Mouse (Mus musculus): Measurements from ENCODE around the gene Ppp4r2. TPM values are rescaled to one million over a fixed set of nuclear protein-coding genes. Genes with fewer than 3 reads are reported as not detected.

Gene Ppp4r2
- polyA plus RNA-seq, 1 experiment from 2014 or later, result 13.5 TPM

GRCm38 (mm10) chr6:100885376-100885775 is 52.0 kb downstream of the Ppp4r2 start:
- H3K4me3 ChIP-seq, result no peak overlapping the region
- no peaks in the 10 kb centered on the region for H3K9me3 ChIP-seq
- no peak overlapping the region for H3K4me2 ChIP-seq
- H3K27me3 ChIP-seq (replicated peaks), result peaks cover 34% of the 10 kb centered on the region
- no peaks in the 10 kb centered on the region for H3K4me1 ChIP-seq
- H3K9ac ChIP-seq, result no peak overlapping the region
- 56% methylated on average over 7 of the region's 7 CpGs for WGBS
- no peak overlapping the region for H3K27ac ChIP-seq (replicated peaks)
- ATAC-seq (ENCODE audit: extremely low read depth, insufficient number of reproducible peaks, low FRiP score, low TSS enrichment), result no peak
- H3K36me3 ChIP-seq, result no peaks in the 10 kb centered on the region

GRCm38 (mm10) chr6:100887012-100887411 is 53.6 kb downstream of the Ppp4r2 start:
- ATAC-seq (ENCODE audit: extremely low read depth, insufficient number of reproducible peaks, low FRiP score, low TSS enrichment), result no peak
- 76% methylated on average over 9 of the region's 9 CpGs for WGBS

GRCm38 (mm10) chr6:100889340-100889739 is 55.9 kb downstream of the Ppp4r2 start:
- WGBS, result 61% methylated on average over 6 of the region's 6 CpGs
- peaks cover 27% of the 10 kb centered on the region for H3K4me1 ChIP-seq
- H3K27ac ChIP-seq (replicated peaks), result no peak overlapping the region
- H3K4me2 ChIP-seq, result no peak overlapping the region
- no peak overlapping the region for H3K9ac ChIP-seq
- no peak overlapping the region for H3K4me3 ChIP-seq
- ATAC-seq (ENCODE audit: extremely low read depth, insufficient number of reproducible peaks, low FRiP score, low TSS enrichment), result no peak
- no peaks in the 10 kb centered on the region for H3K36me3 ChIP-seq
- H3K9me3 ChIP-seq, result no peaks in the 10 kb centered on the region
- H3K27me3 ChIP-seq (replicated peaks), result peaks cover 22% of the 10 kb centered on the region

More at GRCm38 (mm10) chr6:100887012-100887411, 53.6 kb downstream of the Ppp4r2 start:
- peaks cover 12% of the 10 kb centered on the region for H3K4me1 ChIP-seq
- H3K4me3 ChIP-seq, result no peak overlapping the region
- H3K4me2 ChIP-seq, result no peak overlapping the region
- peaks cover 22% of the 10 kb centered on the region for H3K27me3 ChIP-seq (replicated peaks)
- no peak overlapping the region for H3K27ac ChIP-seq (replicated peaks)
- no peaks in the 10 kb centered on the region for H3K36me3 ChIP-seq
- no peak overlapping the region for H3K9ac ChIP-seq
- no peaks in the 10 kb centered on the region for H3K9me3 ChIP-seq

GRCm38 (mm10) chr6:100892489-100892888 is 59.1 kb downstream of the Ppp4r2 start:
- H3K9ac ChIP-seq, result no peak overlapping the region
- H3K36me3 ChIP-seq, result no peaks in the 10 kb centered on the region
- no peak overlapping the region for H3K4me2 ChIP-seq
- peaks cover 18% of the 10 kb centered on the region for H3K27me3 ChIP-seq (replicated peaks)
- no peak for ATAC-seq (ENCODE audit: extremely low read depth, insufficient number of reproducible peaks, low FRiP score, low TSS enrichment)
- H3K4me3 ChIP-seq, result no peak overlapping the region
- no peaks in the 10 kb centered on the region for H3K9me3 ChIP-seq
- H3K4me1 ChIP-seq, result peaks cover 27% of the 10 kb centered on the region
- H3K27ac ChIP-seq (replicated peaks), result no peak overlapping the region
- 79% methylated on average over 4 of the region's 4 CpGs for WGBS

GRCm38 (mm10) chr6:100893073-100893472 is 59.7 kb downstream of the Ppp4r2 start:
- Histone ChIP-seq H3K36me3 (no peaks in the 10 kb centered on the region), H3K27ac (replicated peaks) (no peak overlapping the region), H3K4me1 (peaks cover 27% of the 10 kb centered on the region), H3K9me3 (no peaks in the 10 kb centered on the region), H3K4me3 (no peak overlapping the region), H3K9ac (no peak overlapping the region), H3K27me3 (replicated peaks) (peaks cover 18% of the 10 kb centered on the region), H3K4me2 (peak overlapping the region; percentile 12; the same call in 1 of the 2 replicates)
- no peak for ATAC-seq (ENCODE audit: extremely low read depth, insufficient number of reproducible peaks, low FRiP score, low TSS enrichment)
- WGBS, result 23% methylated on average over 5 of the region's 5 CpGs

- WGBS, result 63% methylated on average over 8 of the region's 8 CpGs
- Histone ChIP-seq H3K27ac (replicated peaks) (no peak overlapping the region), H3K4me3 (no peak overlapping the region), H3K4me1 (peaks cover 27% of the 10 kb centered on the region), H3K9ac (no peak overlapping the region), H3K4me2 (no peak overlapping the region), H3K9me3 (no peaks in the 10 kb centered on the region), H3K36me3 (no peaks in the 10 kb centered on the region), H3K27me3 (replicated peaks) (peaks cover 7% of the 10 kb centered on the region; the same call in 1 of the 2 replicates)
- no peak for ATAC-seq (ENCODE audit: extremely low read depth, insufficient number of reproducible peaks, low FRiP score, low TSS enrichment)
These were observed 61.8 kb downstream of the Ppp4r2 start for GRCm38 (mm10) chr6:100895183-100895582.

- Histone ChIP-seq H3K4me2 (no peak overlapping the region), H3K9ac (no peak overlapping the region), H3K4me3 (no peak overlapping the region), H3K27ac (replicated peaks) (no peak overlapping the region), H3K4me1 (peaks cover 14% of the 10 kb centered on the region), H3K27me3 (replicated peaks) (0 out of 2 replicates have a peak, but pooled peaks cover 3% of the 10 kb centered on the region), H3K36me3 (no peaks in the 10 kb centered on the region), H3K9me3 (no peaks in the 10 kb centered on the region)
- ATAC-seq (ENCODE audit: extremely low read depth, insufficient number of reproducible peaks, low FRiP score, low TSS enrichment), result no peak
- WGBS, result 65% methylated on average over 5 of the region's 5 CpGs
These were observed 63.5 kb downstream of the Ppp4r2 start for GRCm38 (mm10) chr6:100896883-100897282.

GRCm38 (mm10) chr6:100904463-100904862 is 71.0 kb downstream of the Ppp4r2 start:
- Histone ChIP-seq H3K9ac (no peak overlapping the region), H3K27me3 (replicated peaks) (0 out of 2 replicates have a peak, but pooled peaks cover 4% of the 10 kb centered on the region), H3K4me2 (no peak overlapping the region), H3K36me3 (no peaks in the 10 kb centered on the region), H3K4me3 (no peak overlapping the region), H3K9me3 (no peaks in the 10 kb centered on the region), H3K4me1 (no peaks in the 10 kb centered on the region), H3K27ac (replicated peaks) (no peak overlapping the region)
- 81% methylated on average over 5 of the region's 5 CpGs for WGBS
- no peak for ATAC-seq (ENCODE audit: extremely low read depth, insufficient number of reproducible peaks, low FRiP score, low TSS enrichment)

- H3K4me2 ChIP-seq, result no peak overlapping the region
- no peak overlapping the region for H3K9ac ChIP-seq
- WGBS, result 73% methylated on average over 2 of the region's 2 CpGs
- H3K4me3 ChIP-seq, result no peak overlapping the region
- ATAC-seq (ENCODE audit: extremely low read depth, insufficient number of reproducible peaks, low FRiP score, low TSS enrichment), result no peak
- H3K9me3 ChIP-seq, result peaks cover 3% of the 10 kb centered on the region; the same call in 1 of the 2 replicates
- H3K4me1 ChIP-seq, result no peaks in the 10 kb centered on the region
- H3K27ac ChIP-seq (replicated peaks), result no peak overlapping the region
- H3K27me3 ChIP-seq (replicated peaks), result no peaks in the 10 kb centered on the region
- no peaks in the 10 kb centered on the region for H3K36me3 ChIP-seq
These were observed 76.8 kb downstream of the Ppp4r2 start for GRCm38 (mm10) chr6:100910136-100910675.

Other genes with a start within 250 kb of the Ppp4r2 start
- gene Shq1, start 162.5 kb upstream of the Ppp4r2 start, polyA plus RNA-seq (2015; fragmentation: Nextera tagmentation; extraction: Ambion mirVana), result 10.0 and 10.7 TPM in 2 replicates
- gene Gxylt2, start 128.9 kb upstream of the Ppp4r2 start, polyA plus RNA-seq (2015; fragmentation: Nextera tagmentation; extraction: Ambion mirVana), result 2.8 and 3.3 TPM in 2 replicates